Mouse (Mus musculus) testis, adult 2 months (tissue): ENCODE data around the gene Tspan18. TPM values are rescaled to one million over a fixed set of nuclear protein-coding genes. Genes with fewer than 3 reads are reported as not detected.

Experiments
- H3K27ac ChIP-seq: fragments of 200-500 bp; 2 replicates; pipeline ENCODE4 v1.5.1; 2012; ENCODE audit warnings: low read depth, low read length; ENCODE audit not compliant: control insufficient read depth, insufficient read depth
- H3K27me3 ChIP-seq: fragments of 200-500 bp; 2 replicates; pipeline ENCODE4 v1.6.1; 2012; ENCODE audit warnings: mild to moderate bottlenecking, low read length, moderate library complexity; ENCODE audit not compliant: control insufficient read depth, insufficient read depth
- H3K36me3 ChIP-seq: fragments of 200-500 bp; 2 replicates; pipeline ENCODE4 v1.6.1; 2012; ENCODE audit warnings: mild to moderate bottlenecking, low read length; ENCODE audit not compliant: control insufficient read depth, insufficient read depth
- H3K4me1 ChIP-seq: fragments of 200-500 bp; 2 replicates; pipeline ENCODE4 v1.6.1; 2012; ENCODE audit warnings: low read length; ENCODE audit not compliant: control insufficient read depth, insufficient read depth
- H3K4me3 ChIP-seq: fragments of 200-500 bp; 2 replicates; pipeline ENCODE4 v1.5.1; 2012; ENCODE audit warnings: low read depth, mild to moderate bottlenecking, low read length, moderate library complexity, mixed read lengths; ENCODE audit not compliant: control insufficient read depth
- CTCF ChIP-seq: fragments of 200-500 bp; IDR thresholded peaks from 2 replicates; pipeline ENCODE4 v1.5.1; 2012; ENCODE audit warnings: low read depth, mild to moderate bottlenecking, inconsistent platforms, low read length, moderate library complexity; ENCODE audit not compliant: control insufficient read depth, insufficient read depth, insufficient replicate concordance
- POLR2A ChIP-seq: fragments of 200-500 bp; IDR thresholded peaks from 2 replicates; pipeline ENCODE4 v1.6.1; 2012; ENCODE audit warnings: low read depth, mild to moderate bottlenecking, inconsistent platforms, low read length, moderate library complexity; ENCODE audit not compliant: control insufficient read depth
- polyA plus RNA-seq: library from polyadenylated mRNA; depleted of rRNA; stranded (reverse); fragments of >200 nt; gene quantifications from 2 replicates; pipeline ENCODE4 v1.2.3, GENCODE M21; 2012; rRNA removed

The Tspan18 gene
- polyA plus RNA-seq, 1 experiment = 15.8 TPM

- Histone ChIP-seq H3K4me3 (no peak overlapping the region), H3K27ac (no peak overlapping the region), H3K36me3 (no peaks in the 10 kb centered on the region), H3K27me3 (no peaks in the 10 kb centered on the region), H3K4me1 (peaks cover 4% of the 10 kb centered on the region)
- TF ChIP-seq POLR2A (no peak), CTCF (no peak)
Measured at GRCm38 (mm10) chr2:93161914-93162664, 172.2 kb downstream of the Tspan18 start.

- Histone ChIP-seq H3K27me3 (no peaks in the 10 kb centered on the region), H3K4me1 (peaks cover 4% of the 10 kb centered on the region), H3K36me3 (no peaks in the 10 kb centered on the region), H3K27ac (no peak overlapping the region), H3K4me3 (no peak overlapping the region)
- TF ChIP-seq POLR2A (no peak), CTCF (no peak)
Measured at GRCm38 (mm10) chr2:93160467-93161035, 173.8 kb downstream of the Tspan18 start.

- no peaks in the 10 kb centered on the region for H3K36me3 ChIP-seq
- no peaks in the 10 kb centered on the region for H3K27me3 ChIP-seq
- TF ChIP-seq POLR2A (no peak), CTCF (no peak)
- H3K4me3 ChIP-seq = no peak overlapping the region
- H3K4me1 ChIP-seq = no peaks in the 10 kb centered on the region; the same call in 1 of the 2 replicates
- no peak overlapping the region for H3K27ac ChIP-seq
Measured at GRCm38 (mm10) chr2:93154486-93155032, 179.7 kb downstream of the Tspan18 start.

GRCm38 (mm10) chr2:93153833-93154232 lies 180.5 kb downstream of the Tspan18 start:
- Histone ChIP-seq H3K27ac (no peak overlapping the region), H3K36me3 (no peaks in the 10 kb centered on the region), H3K27me3 (no peaks in the 10 kb centered on the region), H3K4me1 (no peaks in the 10 kb centered on the region; the same call in 1 of the 2 replicates), H3K4me3 (no peak overlapping the region)
- no peak for TF ChIP-seq POLR2A

GRCm38 (mm10) chr2:93152883-93153491 lies 181.3 kb downstream of the Tspan18 start:
- TF ChIP-seq POLR2A (no peak), CTCF (no peak)
- no peaks in the 10 kb centered on the region for H3K36me3 ChIP-seq

GRCm38 (mm10) chr2:93152191-93152601 lies 182.1 kb downstream of the Tspan18 start:
- Histone ChIP-seq H3K27ac (no peak overlapping the region), H3K4me1 (no peaks in the 10 kb centered on the region; the same call in 1 of the 2 replicates), H3K27me3 (no peaks in the 10 kb centered on the region), H3K4me3 (no peak overlapping the region), H3K36me3 (no peaks in the 10 kb centered on the region)
- TF ChIP-seq CTCF (no peak), POLR2A (no peak)

More at GRCm38 (mm10) chr2:93152883-93153491, 181.3 kb downstream of the Tspan18 start:
- Histone ChIP-seq H3K27ac (peak overlapping the region; percentile 34), H3K27me3 (no peaks in the 10 kb centered on the region), H3K4me1 (no peaks in the 10 kb centered on the region; the same call in 1 of the 2 replicates), H3K4me3 (no peak overlapping the region)

Other genes starting within 250 kb of the Tspan18 start
- 51.6 and 54.3 TPM in 2 replicates for gene Trp53i11, start 147.0 kb downstream of the Tspan18 start, polyA plus RNA-seq
- 29.9 and 31.7 TPM in 2 replicates for gene Cd82, start 128.6 kb upstream of the Tspan18 start, polyA plus RNA-seq
- not detected in 2 replicates for gene Gm10803, start 226.1 kb upstream of the Tspan18 start, polyA plus RNA-seq